Mouse (Mus musculus) left cerebral cortex, adult 9 months (tissue): ENCODE measurements at regions not wholly inside any gene's neighbourhood (a gene's known extent, or its start where the extent isn't known, plus 50 kb on each side); places are given as distances from the start of the nearest gene placed in this dataset.

ENCODE experiments used
- DNase-seq, 2 experiments: peaks; one replicate each; pipeline ENCODE4 v3.0.0; 2022; ENCODE audit warnings: low spot score in 2 of 2

DNA sequence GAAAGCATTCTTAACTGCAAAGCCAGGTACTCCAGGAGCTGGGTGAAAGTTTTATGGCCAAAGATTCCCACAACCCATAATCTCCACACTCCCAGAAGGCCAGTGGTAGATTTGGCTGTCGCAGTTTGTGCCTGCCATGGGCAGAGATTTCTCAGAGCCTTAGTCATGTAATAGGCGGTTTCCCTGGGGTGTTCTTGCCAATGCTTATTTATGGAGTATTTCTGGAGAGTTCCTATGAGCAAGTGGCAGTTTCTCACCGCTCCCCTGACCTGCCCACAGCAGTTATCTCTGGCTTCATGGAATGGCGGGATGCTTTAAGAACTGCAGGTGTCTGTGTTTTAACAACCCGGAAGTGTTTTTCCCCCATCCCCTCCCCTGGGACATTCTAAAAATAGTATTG is 179.8 kb downstream of the 4933412E24Rik start:
- DNase-seq, result no peak

DNA sequence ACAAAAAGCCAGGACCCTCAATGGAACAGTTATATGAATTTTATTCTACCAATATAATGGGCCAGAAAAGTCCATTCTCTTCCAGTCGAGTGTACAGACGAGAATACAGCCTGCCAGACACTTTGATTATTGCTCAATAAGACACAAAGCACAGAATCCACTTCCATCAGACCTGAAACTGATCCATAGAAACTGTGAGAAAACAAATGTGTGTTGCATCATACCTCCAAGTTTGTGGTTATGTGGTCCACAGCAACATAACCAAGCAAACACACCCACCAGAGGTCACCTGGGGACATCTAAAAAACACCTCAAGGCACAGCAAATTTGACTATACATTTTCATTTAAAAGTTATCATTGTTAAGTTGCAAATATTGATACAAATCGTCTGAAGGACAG is 183.2 kb downstream of the 4933412E24Rik start:
- DNase-seq, result no peak

DNA sequence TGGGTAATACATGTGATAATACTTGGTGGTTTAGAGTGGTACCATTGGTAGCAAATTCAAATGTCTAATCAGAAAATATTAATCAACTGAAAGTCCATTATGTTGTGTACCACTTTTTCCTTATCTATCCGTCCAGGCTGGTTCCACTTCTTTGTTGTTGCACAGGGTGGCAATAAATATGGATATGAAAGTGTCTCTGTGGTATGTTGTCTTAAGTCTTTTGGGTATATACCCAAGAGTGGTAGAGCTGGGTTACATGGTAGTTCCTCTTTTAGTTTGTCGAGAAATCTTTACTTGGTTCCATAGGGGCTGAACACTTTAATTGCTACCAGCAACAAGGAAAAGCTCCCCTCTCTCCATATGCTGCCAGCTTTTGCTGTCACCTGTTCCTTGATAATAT is 184.9 kb downstream of the 4933412E24Rik start:
- DNase-seq, result no peak

DNA sequence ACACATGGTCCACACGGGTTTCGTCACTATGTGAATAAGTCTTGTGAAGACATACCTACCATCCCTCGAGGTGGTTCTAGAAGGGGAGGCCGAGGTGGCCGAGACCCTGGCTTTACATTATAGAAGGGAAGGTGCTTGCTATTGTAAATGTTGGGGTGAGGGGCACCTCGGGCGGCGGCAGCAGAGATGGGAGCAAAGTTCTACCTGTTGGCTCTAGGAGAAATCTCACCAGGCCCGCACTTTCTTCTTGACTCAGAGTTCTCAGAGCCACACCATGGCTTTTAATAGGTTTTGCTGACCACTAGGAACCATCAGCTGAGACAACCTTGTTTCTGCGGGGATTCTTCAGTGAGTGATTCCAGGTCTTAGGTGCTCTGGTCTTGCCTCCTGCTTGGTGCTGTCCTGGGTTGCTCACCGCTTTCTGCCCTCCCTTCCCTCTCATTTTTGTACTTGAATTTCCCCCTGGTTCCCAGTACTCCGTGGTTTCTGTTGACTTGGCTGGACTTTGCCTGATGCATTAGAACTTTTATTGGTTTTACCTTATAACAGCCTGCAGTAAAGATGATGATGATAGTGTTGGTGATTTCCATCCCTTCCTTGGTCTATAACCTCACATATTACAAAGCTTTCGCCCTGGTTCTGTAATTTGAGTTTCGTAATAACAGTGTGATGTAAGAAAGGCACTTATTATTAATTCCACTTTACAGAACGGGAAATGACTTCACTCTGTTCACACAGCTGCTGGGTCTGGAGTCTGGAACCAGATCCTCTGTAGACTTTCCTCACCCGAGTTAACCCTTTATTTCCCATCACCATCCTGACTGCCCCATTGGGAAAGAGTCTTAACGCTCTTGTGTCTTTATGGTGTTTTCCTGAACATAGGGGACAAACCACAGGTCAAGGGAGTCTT is 185.6 kb downstream of the 4933412E24Rik start:
- DNase-seq, result no peak

DNA sequence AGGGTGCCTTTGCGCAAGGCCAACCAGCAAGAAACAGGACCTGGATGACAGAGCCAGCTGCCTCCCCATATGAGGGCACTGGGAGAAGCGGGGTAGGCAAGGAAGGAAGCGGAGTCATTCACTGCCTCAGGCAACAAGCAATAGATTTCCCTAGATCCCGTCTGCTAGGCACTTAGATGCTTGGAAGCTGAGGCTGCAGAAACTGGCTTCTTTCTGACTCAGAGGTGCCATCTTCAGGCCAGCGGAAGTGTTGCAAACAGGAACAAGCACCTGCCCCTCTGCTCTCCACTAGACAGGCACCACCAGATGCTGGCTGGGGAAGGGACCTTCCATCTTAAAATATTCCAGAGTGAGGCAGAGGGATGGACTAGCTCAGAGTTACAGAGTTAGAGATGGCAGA is 188.0 kb downstream of the 4933412E24Rik start:
- DNase-seq, result peak; percentile 39 to 87

DNA sequence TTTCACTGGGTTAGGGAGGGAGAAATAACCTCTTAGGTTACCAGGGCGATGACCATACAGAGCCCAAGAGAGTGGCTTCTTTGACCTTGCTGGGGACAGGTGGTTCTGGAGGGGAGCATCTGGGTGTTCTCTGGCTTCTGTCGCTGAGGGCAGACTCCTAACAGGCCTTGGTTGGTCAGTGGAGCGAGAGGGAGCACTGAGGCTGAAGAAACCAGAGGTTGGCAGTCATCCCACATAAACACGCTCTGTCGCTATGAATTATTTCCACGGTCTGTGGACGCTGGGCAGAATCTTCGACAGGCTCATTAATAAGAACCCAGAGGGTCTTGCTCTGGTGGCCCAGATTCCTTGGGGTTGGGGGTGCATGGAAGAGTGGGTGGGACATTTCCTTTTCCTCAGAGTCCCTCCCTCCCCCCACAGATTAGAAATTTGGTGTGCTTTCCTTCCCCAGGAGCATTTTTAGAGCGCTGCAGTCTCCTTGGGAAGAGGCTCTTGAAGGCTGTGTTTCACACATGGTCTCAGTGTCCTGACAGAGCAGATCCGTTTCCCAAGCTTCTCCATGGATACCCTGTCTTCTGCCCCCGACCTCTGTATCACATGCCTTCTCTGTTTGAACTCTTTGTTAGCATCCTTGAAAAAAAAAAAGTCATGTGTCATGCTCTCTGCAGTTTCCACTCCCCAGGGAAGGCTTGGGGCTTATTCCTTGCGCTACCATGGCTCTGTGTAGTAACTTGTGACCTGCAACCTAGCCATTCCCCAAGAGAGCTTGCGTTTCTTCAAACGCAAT is 190.1 kb downstream of the 4933412E24Rik start:
- DNase-seq, result no peak

DNA sequence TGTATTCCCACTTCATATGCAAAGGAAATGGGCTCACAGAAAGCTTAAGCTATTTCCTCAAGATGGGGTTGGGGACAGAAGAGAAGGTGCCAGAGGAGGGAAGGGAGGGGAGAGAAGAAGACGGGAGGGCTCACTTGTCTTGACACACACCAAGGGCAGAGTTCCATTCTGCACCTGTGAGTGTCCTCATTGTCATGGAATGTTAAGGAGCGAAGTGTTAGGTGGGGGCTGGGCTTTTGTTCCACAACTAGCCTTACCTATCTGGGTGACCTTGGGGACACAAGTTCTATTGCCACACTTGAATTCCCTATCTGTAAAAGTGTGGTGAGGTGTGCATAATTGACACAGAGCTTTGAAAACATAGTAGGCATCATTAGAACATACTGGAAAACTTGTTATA is 192.5 kb downstream of the 4933412E24Rik start:
- DNase-seq, result no peak

DNA sequence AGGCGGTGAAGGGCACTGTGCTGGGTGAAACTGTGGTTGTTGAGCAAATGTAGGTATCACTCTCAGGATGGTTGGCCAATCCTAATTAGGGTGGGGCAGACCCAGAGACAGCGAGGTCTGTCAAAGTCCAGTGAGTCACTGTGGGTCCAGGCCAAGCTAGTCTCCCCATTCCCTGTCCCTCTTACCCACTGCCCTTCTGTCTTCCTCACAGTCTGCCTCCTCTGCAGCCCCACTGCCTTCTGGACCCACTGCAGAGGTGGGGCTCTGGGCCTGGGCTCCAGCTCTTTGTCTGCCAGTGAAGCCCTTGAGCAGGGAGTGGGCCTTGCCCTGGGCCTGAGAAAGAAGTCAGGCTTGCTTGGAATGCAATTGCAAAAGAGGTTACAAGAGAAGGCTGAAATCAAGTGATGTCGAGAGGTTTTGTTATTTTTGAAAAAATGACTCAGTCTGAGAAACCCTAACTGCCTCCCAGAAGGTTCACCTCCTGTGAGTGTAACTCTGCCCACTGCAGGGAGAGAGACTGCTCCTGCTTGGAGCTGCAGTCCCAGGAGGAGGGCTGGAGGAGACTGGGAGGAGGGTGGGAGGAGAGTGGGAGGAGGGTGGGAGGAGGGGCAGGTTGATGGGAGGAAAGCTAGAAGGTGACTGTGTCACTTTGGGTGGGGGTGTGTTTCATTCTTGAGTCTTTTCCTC is 193.3 kb downstream of the 4933412E24Rik start:
- no peak for DNase-seq

DNA sequence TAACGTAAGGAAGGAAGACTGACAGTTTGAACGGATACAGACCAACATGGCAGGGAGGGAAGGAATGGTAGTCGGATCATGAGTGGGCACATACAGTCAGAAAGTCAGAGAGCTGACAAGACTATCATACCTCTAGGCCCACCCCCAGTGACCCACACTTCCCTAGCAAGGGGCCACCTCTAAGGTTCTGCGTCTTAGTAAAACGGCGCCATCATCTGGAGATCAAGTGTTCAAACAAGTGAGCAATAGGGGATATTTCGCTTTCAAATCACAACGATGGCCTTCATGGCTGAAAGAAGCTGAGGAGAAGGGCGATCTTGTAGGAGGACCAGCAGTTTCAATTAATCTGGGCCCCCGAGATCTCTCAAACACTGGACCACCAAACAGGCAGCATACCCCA is 196.1 kb downstream of the 4933412E24Rik start:
- DNase-seq, result no peak

DNA sequence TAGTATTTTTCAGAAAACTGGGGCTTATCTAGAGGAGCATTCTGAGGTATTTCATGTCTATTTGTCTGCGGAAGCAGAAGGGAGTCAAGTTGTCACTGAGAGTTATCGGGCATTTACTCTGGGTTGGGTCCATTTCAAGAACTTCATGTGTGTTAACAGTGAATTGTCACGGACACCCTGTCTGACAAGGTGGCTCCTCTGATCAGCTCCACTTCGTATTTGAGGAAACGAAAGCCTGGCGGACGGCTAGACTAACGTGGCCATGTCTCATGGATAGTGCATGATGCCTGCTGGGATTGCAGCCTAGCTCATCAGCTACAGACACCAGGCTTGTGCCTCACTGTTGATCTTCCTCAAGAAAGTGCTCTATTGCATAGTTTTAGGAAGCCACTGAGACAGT is 200.4 kb downstream of the 4933412E24Rik start:
- no peak for DNase-seq

DNA sequence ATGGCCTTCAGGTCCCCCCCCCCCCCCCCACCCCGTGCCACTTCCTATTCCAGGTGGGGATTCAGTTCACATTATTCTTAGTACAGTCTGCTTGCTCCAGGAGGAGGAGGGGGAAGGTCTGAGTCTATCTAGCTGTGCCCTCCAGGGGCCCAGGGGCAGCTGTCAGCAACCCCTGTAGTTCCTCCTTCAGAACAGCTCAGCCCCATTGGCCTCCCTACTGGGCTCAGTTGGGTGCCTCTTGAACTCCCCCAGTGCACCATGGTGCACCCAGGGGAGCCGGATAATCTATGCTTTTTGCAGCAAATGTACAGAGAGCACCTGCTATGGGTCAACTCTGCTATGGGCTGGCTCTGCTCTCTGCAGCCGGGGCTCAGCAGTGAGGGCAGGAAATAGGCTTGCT is 204.8 kb downstream of the 4933412E24Rik start:
- no peak for DNase-seq

DNA sequence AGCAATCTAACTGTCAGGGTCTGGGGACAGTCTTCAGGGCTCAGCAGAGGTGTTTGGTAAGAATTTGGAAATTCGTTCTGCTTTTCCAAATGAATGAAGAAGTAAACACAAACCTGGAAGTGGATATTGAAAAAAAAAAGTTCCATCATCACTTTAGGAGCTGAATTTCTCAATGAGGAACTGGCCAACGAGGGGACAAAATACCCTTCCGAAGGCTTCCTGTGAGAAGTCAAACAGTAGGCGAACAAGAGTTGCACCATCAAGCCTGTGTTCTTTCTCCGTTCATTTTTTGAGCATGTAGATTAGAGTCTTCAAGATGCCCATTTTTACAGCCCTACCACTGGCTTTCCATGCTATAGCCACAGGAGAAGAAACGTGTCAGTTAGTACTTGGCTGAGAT is 207.1 kb downstream of the 4933412E24Rik start:
- no peak for DNase-seq

DNA sequence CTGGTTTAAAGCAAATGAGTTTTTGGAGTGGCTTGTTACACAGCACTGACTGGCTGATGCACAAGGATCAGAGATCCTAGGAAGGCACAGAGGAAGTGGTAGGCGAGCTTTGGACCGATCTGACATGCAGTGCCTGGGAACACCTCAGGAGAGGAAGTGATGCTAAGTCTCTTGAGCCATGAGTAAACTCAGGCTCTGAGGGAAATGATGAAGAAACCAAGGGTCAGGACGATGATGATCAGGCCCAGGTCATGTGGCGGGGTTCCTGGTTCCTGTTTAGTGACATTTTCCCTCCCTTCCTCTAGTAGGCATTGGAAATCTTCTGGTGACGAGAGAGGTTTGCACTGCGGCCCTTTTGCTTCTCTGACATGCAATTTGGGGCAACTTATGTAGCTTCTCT is 208.7 kb downstream of the 4933412E24Rik start:
- DNase-seq, result no peak

DNA sequence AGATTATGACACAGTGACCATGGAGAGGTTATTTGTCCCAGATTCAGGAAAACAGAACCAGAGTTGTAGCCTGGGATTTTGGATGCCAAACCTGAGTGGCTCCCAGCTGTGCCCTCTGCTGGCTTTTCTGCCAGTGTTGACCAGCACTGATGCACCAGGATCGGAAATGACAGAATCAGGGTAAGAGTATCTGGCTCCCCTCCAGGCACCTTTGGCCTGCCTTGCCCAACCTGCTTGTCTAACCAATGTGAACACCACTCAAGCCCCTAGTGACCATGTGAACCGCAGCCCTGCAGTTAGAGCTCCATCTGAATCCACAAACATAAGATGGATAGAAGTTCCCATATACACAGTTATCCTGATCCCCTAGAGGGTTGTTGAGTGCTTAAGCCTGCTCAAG is 210.6 kb downstream of the 4933412E24Rik start:
- DNase-seq, result no peak

DNA sequence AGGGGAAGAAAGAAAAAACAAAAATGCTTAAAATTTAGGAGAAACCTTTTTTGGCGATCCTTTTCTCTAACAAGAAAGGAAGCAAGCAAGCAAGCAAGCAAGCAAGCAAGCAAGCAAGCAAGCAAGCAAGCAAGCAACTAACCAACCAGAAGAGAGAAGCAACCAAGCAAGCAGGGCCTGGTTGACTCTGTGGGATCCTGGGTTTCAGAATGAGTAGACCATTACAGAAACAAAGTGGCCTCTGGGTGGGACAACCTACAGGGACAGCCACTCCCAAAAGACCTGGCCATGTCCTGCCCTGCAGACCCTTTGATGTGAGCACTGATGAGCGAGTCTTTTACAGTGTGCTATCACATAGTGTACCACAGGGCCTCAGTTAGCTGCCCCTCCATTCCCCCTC is 211.6 kb downstream of the 4933412E24Rik start:
- DNase-seq, result no peak

DNA sequence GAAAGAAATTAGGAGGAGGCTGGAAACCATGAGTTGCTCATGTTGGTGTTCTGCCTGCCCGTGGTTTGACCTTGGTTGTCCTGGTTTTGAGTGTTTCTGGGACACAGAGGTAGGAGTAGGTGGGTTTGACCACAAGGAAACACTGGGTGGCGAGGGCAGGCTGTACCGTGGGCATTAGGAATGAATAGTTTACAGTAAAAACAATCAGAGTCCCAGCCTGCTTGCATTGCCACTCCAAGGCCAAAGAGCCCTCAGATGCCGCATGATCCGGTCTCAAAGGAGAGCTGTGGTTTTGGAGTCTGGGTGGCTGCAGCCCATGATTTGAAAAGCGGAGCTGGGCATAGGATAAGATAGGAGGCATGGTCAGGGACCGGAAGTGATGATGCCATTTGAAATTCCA is 212.0 kb downstream of the 4933412E24Rik start:
- DNase-seq, result no peak

DNA sequence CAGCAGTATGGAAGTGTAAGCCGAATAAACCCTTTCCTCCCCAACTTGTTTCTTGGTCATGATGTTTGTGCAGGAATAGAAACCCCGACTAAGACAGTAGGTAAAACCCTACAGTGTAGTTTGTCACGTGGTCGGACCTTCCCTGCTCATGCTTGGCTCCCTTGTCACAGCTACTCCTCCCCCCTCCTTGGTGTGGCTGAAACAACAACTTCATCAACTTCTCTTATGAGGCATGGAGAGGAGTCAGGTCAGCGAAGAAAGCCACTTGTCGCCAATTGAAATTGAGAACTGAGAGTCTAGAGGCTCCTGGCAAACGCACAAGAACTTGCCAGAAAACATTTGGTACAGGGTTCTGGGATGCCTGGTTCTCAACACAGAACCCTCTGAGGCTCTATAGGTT is 214.1 kb downstream of the 4933412E24Rik start:
- no peak for DNase-seq

DNA sequence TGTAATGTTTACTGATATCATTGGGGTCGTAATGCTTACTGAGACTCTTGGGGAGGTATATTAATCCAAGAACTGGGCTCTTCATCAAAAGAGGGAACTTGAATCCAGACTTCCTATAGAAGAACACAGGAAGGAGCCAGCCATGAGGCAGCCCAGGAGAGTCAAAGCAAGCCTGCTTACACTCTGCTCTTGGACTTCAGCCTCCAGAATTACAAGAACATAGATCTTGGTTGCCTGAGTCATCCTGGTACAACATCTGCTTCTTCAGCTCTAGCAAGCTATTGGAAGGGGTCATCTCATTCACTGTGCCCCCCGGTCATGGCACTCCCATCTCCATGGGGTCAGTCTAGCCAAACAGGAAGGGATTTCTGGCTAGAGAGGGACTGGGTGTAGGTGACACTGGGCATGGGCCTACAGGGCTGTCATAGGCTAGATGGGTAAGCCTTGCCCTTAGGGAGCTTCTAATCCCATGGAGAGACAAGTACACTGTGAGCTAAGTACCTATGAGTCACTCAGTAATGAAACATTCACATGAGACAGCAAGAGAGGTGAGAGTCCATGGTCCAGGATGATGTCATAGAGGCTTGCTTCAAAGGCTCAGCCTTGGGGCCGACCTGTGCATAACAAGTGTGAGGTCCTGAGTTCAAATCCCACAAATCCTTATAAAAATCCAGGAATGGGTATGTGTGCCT is 217.1 kb downstream of the 4933412E24Rik start:
- DNase-seq, result no peak

DNA sequence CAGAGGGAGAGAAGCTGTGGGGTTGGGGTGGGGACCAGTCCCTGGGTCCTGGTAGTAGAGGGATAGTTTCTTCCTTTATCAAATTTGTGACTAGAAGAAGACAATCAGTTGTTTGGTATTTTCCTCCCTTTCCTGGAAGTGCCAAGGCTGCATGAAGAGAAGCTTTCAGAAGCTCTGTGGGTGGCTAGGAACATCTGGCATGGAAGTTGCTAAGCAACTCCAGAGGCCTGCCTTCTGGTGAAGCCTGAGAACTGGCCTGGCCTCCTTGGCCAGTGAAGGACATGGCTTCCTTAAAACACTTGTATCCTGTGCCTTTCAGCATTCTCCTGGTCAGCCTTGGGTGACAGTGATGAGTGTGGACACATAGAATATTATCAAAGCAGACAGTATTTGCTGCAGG is 217.9 kb downstream of the 4933412E24Rik start:
- no peak for DNase-seq

DNA sequence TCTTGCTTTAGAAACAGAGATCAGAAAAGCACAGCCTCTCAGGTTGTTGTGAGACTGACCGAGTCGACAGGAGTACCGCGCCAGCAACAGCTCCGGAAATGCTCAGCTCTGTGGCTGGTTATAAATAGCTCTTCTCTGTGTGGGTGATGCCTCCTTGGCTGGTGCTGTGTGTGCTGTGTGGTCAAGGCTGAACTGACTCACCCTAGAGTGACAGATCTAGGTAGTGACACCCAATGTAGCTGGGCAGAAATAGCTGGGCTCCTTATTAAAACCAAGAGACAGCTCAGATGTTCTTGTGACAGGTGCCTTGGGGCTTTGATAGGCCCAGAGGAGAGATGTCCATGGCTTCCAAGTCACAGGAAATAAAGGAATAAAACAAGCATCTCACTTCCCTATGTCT is 220.7 kb downstream of the 4933412E24Rik start:
- peak in 1 of 2 experiments; percentile 58 for DNase-seq

DNA sequence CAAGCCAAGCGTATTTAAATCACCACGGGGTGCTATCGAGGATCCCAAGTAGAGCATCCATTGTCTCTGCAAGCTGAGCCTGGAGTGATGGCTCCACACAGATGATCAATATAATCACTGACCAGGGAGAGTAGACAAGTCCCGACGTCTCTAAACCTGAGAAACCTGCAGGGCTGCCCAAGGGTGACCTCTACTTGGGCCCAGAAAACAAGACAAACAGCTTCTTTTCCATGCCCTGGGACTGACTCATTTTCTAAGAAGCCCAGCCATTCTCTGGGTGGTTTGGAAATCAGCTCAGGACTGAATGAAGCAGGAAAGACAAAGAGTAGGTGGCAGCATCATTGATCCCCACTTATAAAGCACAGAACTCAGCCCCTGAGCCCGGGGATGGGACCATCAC is 221.5 kb downstream of the 4933412E24Rik start:
- DNase-seq, result no peak
